Comparison of ENCODE assay signal across 9 mouse cellular contexts in the genomic region with DNA sequence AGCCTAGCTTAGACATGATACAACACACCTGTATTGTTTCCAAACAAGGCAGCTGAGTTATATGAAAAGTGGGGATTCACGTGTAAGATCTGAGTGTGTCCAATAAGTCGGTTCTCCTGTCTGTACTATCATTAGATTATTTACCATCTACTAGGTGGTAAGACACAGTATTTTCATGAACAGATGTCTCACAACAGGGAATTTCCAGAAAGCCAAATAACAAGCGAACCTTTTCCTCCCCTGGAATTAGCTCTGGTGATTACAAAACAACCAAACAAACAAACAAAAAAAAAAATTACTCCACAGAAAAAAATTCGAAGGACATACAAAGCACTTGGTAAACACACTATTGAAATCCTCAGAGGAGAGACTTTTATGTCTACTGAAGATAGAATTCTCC. TPM values are rescaled to one million over a fixed set of nuclear protein-coding genes. Genes with fewer than 3 reads are reported as not detected.
DNase-seq lines count a peak whose midpoint lies in the region; ATAC-seq and TF ChIP-seq lines count a peak whose summit lies in the region.
"Had no signal": no experiment of that assay in that cellular context is flagged by ENCODE, and none has a peak within 500 bp of the region (broad histone marks: within the 10 kb centered on the region; RNA-seq: fewer than 3 reads in every experiment).

No protein-coding gene starts in this region.

- H3K79me2 ChIP-seq in MEL (ENCODE audit: control insufficient read depth, insufficient read depth, low read length, poor library complexity): peaks cover 35% of the 10 kb centered on the region

- no peaks in the 10 kb centered on the region for H3K27me3 ChIP-seq in hindbrain, embryonic 10.5 days (ENCODE audit: insufficient read depth, poor library complexity, severe bottlenecking)
- H3K27me3 ChIP-seq in hindbrain, embryonic 16.5 days (replicated peaks; ENCODE audit: control insufficient read depth, insufficient read depth, low read length): no peaks in the 10 kb centered on the region
- no peaks in the 10 kb centered on the region for H3K27me3 ChIP-seq in liver, embryonic 15.5 days
- no peaks in the 10 kb centered on the region for H3K27me3 ChIP-seq in liver, postnatal 0 days (ENCODE audit: insufficient read depth, low read length)
- H3K27me3 ChIP-seq in MEL (ENCODE audit: control insufficient read depth in 1 of 2, insufficient read depth in 2 of 2, low read length in 2 of 2): no peaks in the 10 kb centered on the region
- H3K27me3 ChIP-seq in embryonic facial prominence, embryonic 14.5 days (replicated peaks; ENCODE audit: control insufficient read depth, insufficient read depth, low read length): no peaks in the 10 kb centered on the region
- H3K27me3 ChIP-seq: forebrain, embryonic 13.5 days had no signal

- H3K4me3 ChIP-seq in hindbrain, embryonic 10.5 days: 0 out of 2 replicates have a peak overlapping the region, but pooled peaks have one; percentile 94
- H3K4me3 ChIP-seq in hindbrain, embryonic 16.5 days (ENCODE audit: low read length): no peak overlapping the region
- 0 out of 2 replicates have a peak overlapping the region, but pooled peaks have one; percentile 96 for H3K4me3 ChIP-seq in liver, embryonic 15.5 days (replicated peaks)
- H3K4me3 ChIP-seq in liver, postnatal 0 days (ENCODE audit: low read depth, low read length): no peak overlapping the region
- H3K4me3 ChIP-seq in MEL (ENCODE audit: control insufficient read depth in 1 of 2, insufficient read depth in 1 of 2, low read depth in 2 of 2, low read length in 2 of 2): peak overlapping the region in 1 of 2 experiments; percentile 87; a peak in 2 of 4 replicates
- peak overlapping the region; percentile 92; the same call in 1 of the 2 replicates for H3K4me3 ChIP-seq in embryonic facial prominence, embryonic 14.5 days (ENCODE audit: low read depth, low read length)

- TF ChIP-seq CTCF in liver, postnatal 0 days (IDR thresholded peaks at IDR 0.05; ENCODE audit: low read depth): no peak
- TF ChIP-seq CTCF in MEL (IDR thresholded peaks at IDR 0.05 in 2 of 3, conservative IDR thresholded peaks at IDR 0.05 in 1 of 3; ENCODE audit: control insufficient read depth in 1 of 3, insufficient read depth in 1 of 3, low read depth in 2 of 3, low read length in 3 of 3, poor library complexity in 1 of 3, severe bottlenecking in 1 of 3): no peak

- no peak overlapping the region; the same call in 1 of the 2 replicates for H3K4me2 ChIP-seq in hindbrain, embryonic 16.5 days (ENCODE audit: low read length)
- peak overlapping the region; percentile 89; the same call in 1 of the 2 replicates for H3K4me2 ChIP-seq in liver, embryonic 15.5 days
- H3K4me2 ChIP-seq in liver, postnatal 0 days (ENCODE audit: low read depth, low read length): no peak overlapping the region
- peak overlapping the region; percentile 26; the same call in 1 of the 2 replicates for H3K4me2 ChIP-seq in embryonic facial prominence, embryonic 14.5 days (ENCODE audit: low read depth, low read length)

- no peak overlapping the region for H3K9ac ChIP-seq in hindbrain, embryonic 16.5 days (ENCODE audit: low read depth, low read length)
- no peak overlapping the region for H3K9ac ChIP-seq in liver, embryonic 15.5 days
- H3K9ac ChIP-seq in liver, postnatal 0 days (replicated peaks): no peak overlapping the region
- H3K9ac ChIP-seq in MEL (ENCODE audit: control insufficient read depth, low read depth, low read length, poor library complexity, severe bottlenecking): peak overlapping the region; percentile 43
- H3K9ac ChIP-seq in embryonic facial prominence, embryonic 14.5 days (ENCODE audit: low read depth, low read length): no peak overlapping the region; the same call in 1 of the 2 replicates
- H3K9ac ChIP-seq: forebrain, embryonic 13.5 days had no signal

- peaks cover 14% of the 10 kb centered on the region for H3K4me1 ChIP-seq in hindbrain, embryonic 10.5 days (replicated peaks)
- peaks cover 22% of the 10 kb centered on the region for H3K4me1 ChIP-seq in hindbrain, embryonic 16.5 days (ENCODE audit: control insufficient read depth, insufficient read depth, low read depth, low read length)
- H3K4me1 ChIP-seq in liver, embryonic 15.5 days (replicated peaks): peaks cover 33% of the 10 kb centered on the region
- peaks cover 11% of the 10 kb centered on the region for H3K4me1 ChIP-seq in liver, postnatal 0 days (ENCODE audit: insufficient read depth)
- H3K4me1 ChIP-seq in MEL (ENCODE audit: control insufficient read depth in 1 of 2, insufficient read depth in 2 of 2, low read length in 2 of 2): peaks cover 18 to 25% of the 10 kb centered on the region in 2 experiments
- H3K4me1 ChIP-seq in embryonic facial prominence, embryonic 14.5 days (ENCODE audit: control insufficient read depth, insufficient read depth, low read length): peaks cover 12% of the 10 kb centered on the region; the same call in 1 of the 2 replicates

- TF ChIP-seq POLR2A in MEL (IDR thresholded peaks at IDR 0.05; ENCODE audit: control insufficient read depth in 1 of 2, insufficient read depth in 1 of 2, low read depth in 1 of 2, low read length in 2 of 2, poor library complexity in 1 of 2): no peak

- WGBS in hindbrain, embryonic 10.5 days: 86% methylated on average over 4 of the region's 4 CpGs
- WGBS in hindbrain, embryonic 16.5 days: 80% methylated on average over 4 of the region's 4 CpGs
- 68% methylated on average over 4 of the region's 4 CpGs for WGBS in liver, embryonic 15.5 days (ENCODE audit: insufficient replicate concordance)
- 71% methylated on average over 4 of the region's 4 CpGs for WGBS in liver, postnatal 0 days (ENCODE audit: insufficient replicate concordance)
- WGBS in embryonic facial prominence, embryonic 14.5 days: 77% methylated on average over 4 of the region's 4 CpGs

- ATAC-seq in hindbrain, embryonic 16.5 days: no peak
- no peak for ATAC-seq in liver, embryonic 15.5 days (ENCODE audit: insufficient read depth)
- ATAC-seq in liver, postnatal 0 days: no peak
- no peak for ATAC-seq in embryonic facial prominence, embryonic 14.5 days (ENCODE audit: low read depth)

- no peak for TF ChIP-seq RAD21 in MEL (IDR thresholded peaks at IDR 0.05; ENCODE audit: low read depth, low read length)

- no peak for DNase-seq in hindbrain, embryonic 10.5 days (ENCODE audit: low spot score)
- no peak for DNase-seq in liver, postnatal 0 days
- no peak for DNase-seq in MEL (ENCODE audit: low read depth, low spot score)
- DNase-seq in embryonic facial prominence, embryonic 14.5 days (ENCODE audit: low spot score): no peak
- DNase-seq in retina, embryonic 14.5 days (ENCODE audit: low spot score): no peak
- DNase-seq in right cerebral cortex, postnatal 14 days: no peak

- H3K36me3 ChIP-seq in hindbrain, embryonic 10.5 days: peaks cover 23% of the 10 kb centered on the region
- H3K36me3 ChIP-seq in hindbrain, embryonic 16.5 days (ENCODE audit: control insufficient read depth, insufficient read depth, low read length): peaks cover 4% of the 10 kb centered on the region; the same call in 1 of the 2 replicates
- H3K36me3 ChIP-seq in liver, embryonic 15.5 days (replicated peaks): peaks cover 17% of the 10 kb centered on the region
- peaks cover 10% of the 10 kb centered on the region for H3K36me3 ChIP-seq in liver, postnatal 0 days (replicated peaks; ENCODE audit: insufficient read depth, low read length)
- H3K36me3 ChIP-seq in MEL (ENCODE audit: control insufficient read depth in 1 of 2, insufficient read depth in 2 of 2, low read length in 2 of 2): peaks cover 15 to 33% of the 10 kb centered on the region in 2 experiments
- H3K36me3 ChIP-seq in embryonic facial prominence, embryonic 14.5 days (ENCODE audit: control insufficient read depth, insufficient read depth, low read length): peaks cover 20% of the 10 kb centered on the region

- no peaks in the 10 kb centered on the region for H3K9me3 ChIP-seq in hindbrain, embryonic 10.5 days
- H3K9me3 ChIP-seq in hindbrain, embryonic 16.5 days (ENCODE audit: control insufficient read depth, low read length): no peaks in the 10 kb centered on the region
- H3K9me3 ChIP-seq in liver, embryonic 15.5 days (replicated peaks): no peaks in the 10 kb centered on the region
- no peaks in the 10 kb centered on the region for H3K9me3 ChIP-seq in liver, postnatal 0 days (ENCODE audit: low read length)
- no peaks in the 10 kb centered on the region for H3K9me3 ChIP-seq in MEL (replicated peaks; ENCODE audit: insufficient read depth, low read length)
- H3K9me3 ChIP-seq in embryonic facial prominence, embryonic 14.5 days (ENCODE audit: control insufficient read depth, low read length): no peaks in the 10 kb centered on the region
- H3K9me3 ChIP-seq: forebrain, embryonic 13.5 days had no signal

- H3K27ac ChIP-seq in hindbrain, embryonic 10.5 days: no peak overlapping the region
- H3K27ac ChIP-seq in hindbrain, embryonic 16.5 days (ENCODE audit: low read depth, low read length): no peak overlapping the region
- H3K27ac ChIP-seq in liver, embryonic 15.5 days (replicated peaks): no peak overlapping the region
- no peak overlapping the region for H3K27ac ChIP-seq in liver, postnatal 0 days (ENCODE audit: low read depth)
- H3K27ac ChIP-seq in MEL (ENCODE audit: control insufficient read depth, low read depth, low read length): no peak overlapping the region
- H3K27ac ChIP-seq in embryonic facial prominence, embryonic 14.5 days (replicated peaks; ENCODE audit: low read depth, low read length): no peak overlapping the region
- H3K27ac ChIP-seq: forebrain, embryonic 13.5 days had no signal

- no peak for TF ChIP-seq EP300 in liver, postnatal 0 days (IDR thresholded peaks at IDR 0.05; ENCODE audit: low read depth)
- TF ChIP-seq EP300 in MEL (IDR thresholded peaks at IDR 0.05; ENCODE audit: low read depth in 1 of 2, low read length in 2 of 2): no peak

TF ChIP-seq in MEL, 35 proteins besides CTCF, POLR2A, EP300 and RAD21 (continues in another document):
- TF ChIP-seq CHD2 (IDR thresholded peaks at IDR 0.05; ENCODE audit: low read length): no peak
- TF ChIP-seq TBP (IDR thresholded peaks at IDR 0.05; ENCODE audit: low read depth, low read length): no peak
- TF ChIP-seq ZMIZ1 (IDR thresholded peaks at IDR 0.05; ENCODE audit: low read depth, low read length): no peak
- TF ChIP-seq SMC3 (IDR thresholded peaks at IDR 0.05; ENCODE audit: low read depth, low read length): no peak
- TF ChIP-seq CHD1 (IDR thresholded peaks at IDR 0.05; ENCODE audit: low read depth, low read length): no peak
- TF ChIP-seq ZNF384 (IDR thresholded peaks at IDR 0.05; ENCODE audit: low read depth, low read length): no peak

RNA-seq across cellular contexts. Expression of a gene that starts 0.8 kb away (rescaled TPM):
- polyA plus RNA-seq in hindbrain, embryonic 10.5 days (2016; fragmentation: Nextera tagmentation; extraction: Ambion mirVana): 17.2 and 18.9 TPM in 2 replicates
- polyA plus RNA-seq in hindbrain, embryonic 16.5 days (2015; fragmentation: Nextera tagmentation; extraction: Ambion mirVana): 16.6 and 17.7 TPM in 2 replicates
- polyA plus RNA-seq in liver, embryonic 15.5 days (2015; fragmentation: Nextera tagmentation; extraction: Ambion mirVana): 3.7 and 4.0 TPM in 2 replicates
- polyA plus RNA-seq in liver, postnatal 0 days (2015; fragmentation: Nextera tagmentation; extraction: Ambion mirVana): 2.3 and 3.1 TPM in 2 replicates
- 11.0 and 14.3 TPM in 2 replicates for total RNA-seq in MEL (2012; rRNA removed)
- 10 to 100 TPM in 1 of 2 experiments, not detected in 1; 13.3 TPM for polyA plus RNA-seq in MEL (2012; ENCODE audit: insufficient read depth in 1 of 2, insufficient read length in 2 of 2, low read depth in 1 of 2, low replicate concordance in 2 of 2, missing spikeins in 1 of 2)
- polyA plus RNA-seq in embryonic facial prominence, embryonic 14.5 days (2014; fragmentation: Nextera tagmentation; extraction: Ambion mirVana): 16.7 and 16.9 TPM in 2 replicates

Comparison
In these comparisons a context has a peak if more than half of its experiments do, and no peak if none do; other contexts are left out.
1. H3K4me3 ChIP-seq: peak in hindbrain, embryonic 10.5 days (single experiment), liver, embryonic 15.5 days (single experiment) and embryonic facial prominence, embryonic 14.5 days (single experiment); none in hindbrain, embryonic 16.5 days (single experiment) and liver, postnatal 0 days (single experiment).
2. H3K4me2 ChIP-seq: peak in liver, embryonic 15.5 days (single experiment) and embryonic facial prominence, embryonic 14.5 days (single experiment); none in hindbrain, embryonic 16.5 days (single experiment) and liver, postnatal 0 days (single experiment).